Mouse (Mus musculus): Measurements from ENCODE around the gene Serpinb1b. TPM values are rescaled to one million over a fixed set of nuclear protein-coding genes. Genes with fewer than 3 reads are reported as not detected.

Gene Serpinb1b
- polyA plus RNA-seq, 1 experiment from 2014 or later = not detected

GRCm38 (mm10) chr13:33085695-33086432, 7.5 kb downstream of the Serpinb1b start:
- DNase-seq (no peak), ATAC-seq (no peak)
- no peak overlapping the region for H3K9ac ChIP-seq (replicated peaks)
- H3K27ac ChIP-seq (ENCODE audit: low read depth) = no peak overlapping the region
- no peaks in the 10 kb centered on the region for H3K4me1 ChIP-seq (ENCODE audit: insufficient read depth)
- TF ChIP-seq EP300 (IDR thresholded peaks at IDR 0.05; ENCODE audit: low read depth) (no peak), CTCF (IDR thresholded peaks at IDR 0.05; ENCODE audit: low read depth) (no peak)
- no peak overlapping the region for H3K4me2 ChIP-seq (ENCODE audit: low read depth, low read length)
- no peaks in the 10 kb centered on the region for H3K27me3 ChIP-seq (ENCODE audit: insufficient read depth, low read length)
- H3K9me3 ChIP-seq (ENCODE audit: low read length) = no peaks in the 10 kb centered on the region
- H3K4me3 ChIP-seq (ENCODE audit: low read depth, low read length) = no peak overlapping the region
- H3K36me3 ChIP-seq (replicated peaks; ENCODE audit: insufficient read depth, low read length) = no peaks in the 10 kb centered on the region

GRCm38 (mm10) chr13:33089566-33089965, 11.2 kb downstream of the Serpinb1b start:
- DNase-seq (no peak), ATAC-seq (no peak)

GRCm38 (mm10) chr13:33090546-33090945, 12.2 kb downstream of the Serpinb1b start:
- Histone ChIP-seq H3K9ac (replicated peaks) (no peak overlapping the region), H3K4me2 (ENCODE audit: low read depth, low read length) (no peak overlapping the region), H3K36me3 (replicated peaks; ENCODE audit: insufficient read depth, low read length) (no peaks in the 10 kb centered on the region), H3K27me3 (ENCODE audit: insufficient read depth, low read length) (no peaks in the 10 kb centered on the region), H3K4me1 (ENCODE audit: insufficient read depth) (no peaks in the 10 kb centered on the region), H3K4me3 (ENCODE audit: low read depth, low read length) (no peak overlapping the region), H3K27ac (ENCODE audit: low read depth) (no peak overlapping the region), H3K9me3 (ENCODE audit: low read length) (no peaks in the 10 kb centered on the region)
- TF ChIP-seq EP300 (IDR thresholded peaks at IDR 0.05; ENCODE audit: low read depth) (no peak), CTCF (IDR thresholded peaks at IDR 0.05; ENCODE audit: low read depth) (no peak)
- ATAC-seq = no peak
- whole genome bisulfite sequencing (ENCODE audit: insufficient replicate concordance) = 70% methylated on average over 1 of the region's 1 CpGs
- no peak for DNase-seq

More at GRCm38 (mm10) chr13:33089566-33089965, 11.2 kb downstream of the Serpinb1b start:
- no peaks in the 10 kb centered on the region for H3K36me3 ChIP-seq (replicated peaks; ENCODE audit: insufficient read depth, low read length)
- H3K9me3 ChIP-seq (ENCODE audit: low read length) = no peaks in the 10 kb centered on the region
- H3K27me3 ChIP-seq (ENCODE audit: insufficient read depth, low read length) = no peaks in the 10 kb centered on the region
- no peaks in the 10 kb centered on the region for H3K4me1 ChIP-seq (ENCODE audit: insufficient read depth)
- no peak overlapping the region for H3K4me3 ChIP-seq (ENCODE audit: low read depth, low read length)
- 60% methylated on average over 3 of the region's 3 CpGs for WGBS (ENCODE audit: insufficient replicate concordance)
- no peak overlapping the region for H3K27ac ChIP-seq (ENCODE audit: low read depth)
- no peak overlapping the region for H3K9ac ChIP-seq (replicated peaks)
- TF ChIP-seq CTCF (IDR thresholded peaks at IDR 0.05; ENCODE audit: low read depth) = no peak
- no peak for TF ChIP-seq EP300 (IDR thresholded peaks at IDR 0.05; ENCODE audit: low read depth)
- no peak overlapping the region for H3K4me2 ChIP-seq (ENCODE audit: low read depth, low read length)

GRCm38 (mm10) chr13:33091306-33091705, 12.9 kb downstream of the Serpinb1b start:
- Histone ChIP-seq H3K9ac (replicated peaks) (no peak overlapping the region), H3K9me3 (ENCODE audit: low read length) (no peaks in the 10 kb centered on the region), H3K4me1 (ENCODE audit: insufficient read depth) (no peaks in the 10 kb centered on the region), H3K4me3 (ENCODE audit: low read depth, low read length) (no peak overlapping the region), H3K27ac (ENCODE audit: low read depth) (no peak overlapping the region), H3K27me3 (ENCODE audit: insufficient read depth, low read length) (no peaks in the 10 kb centered on the region), H3K36me3 (replicated peaks; ENCODE audit: insufficient read depth, low read length) (no peaks in the 10 kb centered on the region), H3K4me2 (ENCODE audit: low read depth, low read length) (no peak overlapping the region)
- no peak for TF ChIP-seq CTCF (IDR thresholded peaks at IDR 0.05; ENCODE audit: low read depth)
- ATAC-seq (no peak), DNase-seq (no peak)
- 89% methylated on average over 1 of the region's 1 CpGs for WGBS (ENCODE audit: insufficient replicate concordance)

- TF ChIP-seq CTCF (IDR thresholded peaks at IDR 0.05; ENCODE audit: low read depth) = no peak
- no peak for TF ChIP-seq EP300 (IDR thresholded peaks at IDR 0.05; ENCODE audit: low read depth)
- H3K27me3 ChIP-seq (ENCODE audit: insufficient read depth, low read length) = no peaks in the 10 kb centered on the region
- 69% methylated on average over 1 of the region's 1 CpGs for WGBS (ENCODE audit: insufficient replicate concordance)
- no peak overlapping the region for H3K4me2 ChIP-seq (ENCODE audit: low read depth, low read length)
- H3K36me3 ChIP-seq (replicated peaks; ENCODE audit: insufficient read depth, low read length) = no peaks in the 10 kb centered on the region
- no peak overlapping the region for H3K27ac ChIP-seq (ENCODE audit: low read depth)
- no peaks in the 10 kb centered on the region for H3K4me1 ChIP-seq (ENCODE audit: insufficient read depth)
- DNase-seq (no peak), ATAC-seq (no peak)
- no peak overlapping the region for H3K9ac ChIP-seq (replicated peaks)
- H3K4me3 ChIP-seq (ENCODE audit: low read depth, low read length) = no peak overlapping the region
- H3K9me3 ChIP-seq (ENCODE audit: low read length) = no peaks in the 10 kb centered on the region
These were observed 17.2 kb downstream of the Serpinb1b start for GRCm38 (mm10) chr13:33095575-33095974.

GRCm38 (mm10) chr13:33105626-33106025, 27.3 kb downstream of the Serpinb1b start:
- Histone ChIP-seq H3K27ac (ENCODE audit: low read depth) (no peak overlapping the region), H3K4me1 (ENCODE audit: insufficient read depth) (no peaks in the 10 kb centered on the region), H3K9me3 (ENCODE audit: low read length) (no peaks in the 10 kb centered on the region), H3K27me3 (ENCODE audit: insufficient read depth, low read length) (no peaks in the 10 kb centered on the region), H3K36me3 (replicated peaks; ENCODE audit: insufficient read depth, low read length) (no peaks in the 10 kb centered on the region), H3K4me2 (ENCODE audit: low read depth, low read length) (no peak overlapping the region), H3K9ac (replicated peaks) (no peak overlapping the region), H3K4me3 (ENCODE audit: low read depth, low read length) (no peak overlapping the region)
- no peak for TF ChIP-seq EP300 (IDR thresholded peaks at IDR 0.05; ENCODE audit: low read depth)
- no peak for TF ChIP-seq CTCF (IDR thresholded peaks at IDR 0.05; ENCODE audit: low read depth)
- DNase-seq = no peak
- no peak for ATAC-seq

Measured in liver, postnatal 0 days (tissue).